Mouse (Mus musculus): ENCODE measurements around the gene Cd151. TPM values are rescaled to one million over a fixed set of nuclear protein-coding genes. Genes with fewer than 3 reads are reported as not detected.

The Cd151 gene
- polyA plus RNA-seq, 1 experiment from 2014 or later: 43.8 TPM

GRCm38 (mm10) chr7:141485186-141485585, 18.0 kb downstream of the Cd151 start:
- H3K9me3 ChIP-seq (ENCODE audit: control insufficient read depth, low read length): no peaks in the 10 kb centered on the region
- DNase-seq: no peak
- H3K4me2 ChIP-seq (ENCODE audit: low read length): no peak overlapping the region
- ATAC-seq (ENCODE audit: low FRiP score, low TSS enrichment): no peak
- peaks cover 20% of the 10 kb centered on the region for H3K4me1 ChIP-seq (ENCODE audit: control insufficient read depth, insufficient read depth, low read length)
- H3K4me3 ChIP-seq (replicated peaks; ENCODE audit: low read depth, low read length): no peak overlapping the region
- no peak overlapping the region for H3K27ac ChIP-seq (replicated peaks; ENCODE audit: low read depth, low read length)
- H3K36me3 ChIP-seq (ENCODE audit: control insufficient read depth, insufficient read depth, low read length): no peaks in the 10 kb centered on the region
- no peaks in the 10 kb centered on the region for H3K27me3 ChIP-seq (ENCODE audit: control insufficient read depth, insufficient read depth, low read length)
- no peak overlapping the region for H3K9ac ChIP-seq (replicated peaks; ENCODE audit: low read length)
- 63% methylated on average over 2 of the region's 2 CpGs for WGBS

GRCm38 (mm10) chr7:141485606-141486005, 18.4 kb downstream of the Cd151 start:
- no peak overlapping the region for H3K4me2 ChIP-seq (ENCODE audit: low read length)
- H3K9ac ChIP-seq (replicated peaks; ENCODE audit: low read length): no peak overlapping the region
- H3K4me3 ChIP-seq (replicated peaks; ENCODE audit: low read depth, low read length): no peak overlapping the region
- H3K27ac ChIP-seq (replicated peaks; ENCODE audit: low read depth, low read length): no peak overlapping the region
- ATAC-seq (ENCODE audit: low FRiP score, low TSS enrichment) (no peak), DNase-seq (no peak)
- H3K9me3 ChIP-seq (ENCODE audit: control insufficient read depth, low read length): no peaks in the 10 kb centered on the region
- H3K27me3 ChIP-seq (ENCODE audit: control insufficient read depth, insufficient read depth, low read length): no peaks in the 10 kb centered on the region
- WGBS: 88% methylated on average over 2 of the region's 2 CpGs
- H3K36me3 ChIP-seq (ENCODE audit: control insufficient read depth, insufficient read depth, low read length): 0 out of 2 replicates have a peak, but pooled peaks cover 2% of the 10 kb centered on the region
- peaks cover 20% of the 10 kb centered on the region for H3K4me1 ChIP-seq (ENCODE audit: control insufficient read depth, insufficient read depth, low read length)

- ATAC-seq (ENCODE audit: low FRiP score, low TSS enrichment) (no peak), DNase-seq (no peak)
- no peak overlapping the region for H3K9ac ChIP-seq (replicated peaks; ENCODE audit: low read length)
- H3K36me3 ChIP-seq (ENCODE audit: control insufficient read depth, insufficient read depth, low read length): 0 out of 2 replicates have a peak, but pooled peaks cover 4% of the 10 kb centered on the region
- H3K27me3 ChIP-seq (ENCODE audit: control insufficient read depth, insufficient read depth, low read length): no peaks in the 10 kb centered on the region
- no peak overlapping the region for H3K27ac ChIP-seq (replicated peaks; ENCODE audit: low read depth, low read length)
- H3K4me1 ChIP-seq (ENCODE audit: control insufficient read depth, insufficient read depth, low read length): peaks cover 16% of the 10 kb centered on the region
- H3K9me3 ChIP-seq (ENCODE audit: control insufficient read depth, low read length): no peaks in the 10 kb centered on the region
- no peak overlapping the region for H3K4me2 ChIP-seq (ENCODE audit: low read length)
- H3K4me3 ChIP-seq (replicated peaks; ENCODE audit: low read depth, low read length): no peak overlapping the region
- WGBS: 90% methylated on average over 1 of the region's 1 CpGs
Measured at GRCm38 (mm10) chr7:141486239-141486638, 19.0 kb downstream of the Cd151 start.

GRCm38 (mm10) chr7:141487141-141487540, 19.9 kb downstream of the Cd151 start:
- no peak overlapping the region for H3K4me3 ChIP-seq (replicated peaks; ENCODE audit: low read depth, low read length)
- H3K4me1 ChIP-seq (ENCODE audit: control insufficient read depth, insufficient read depth, low read length): peaks cover 9% of the 10 kb centered on the region
- no peaks in the 10 kb centered on the region for H3K9me3 ChIP-seq (ENCODE audit: control insufficient read depth, low read length)
- H3K36me3 ChIP-seq (ENCODE audit: control insufficient read depth, insufficient read depth, low read length): peaks cover 8% of the 10 kb centered on the region; the same call in 1 of the 2 replicates
- DNase-seq (no peak), ATAC-seq (ENCODE audit: low FRiP score, low TSS enrichment) (no peak)
- H3K27me3 ChIP-seq (ENCODE audit: control insufficient read depth, insufficient read depth, low read length): no peaks in the 10 kb centered on the region
- H3K4me2 ChIP-seq (ENCODE audit: low read length): no peak overlapping the region
- WGBS: 81% methylated on average over 7 of the region's 7 CpGs
- no peak overlapping the region for H3K9ac ChIP-seq (replicated peaks; ENCODE audit: low read length)
- no peak overlapping the region for H3K27ac ChIP-seq (replicated peaks; ENCODE audit: low read depth, low read length)

GRCm38 (mm10) chr7:141491151-141491550, 24.0 kb downstream of the Cd151 start:
- Histone ChIP-seq H3K4me2 (ENCODE audit: low read length) (no peak overlapping the region), H3K4me3 (replicated peaks; ENCODE audit: low read depth, low read length) (no peak overlapping the region), H3K9me3 (ENCODE audit: control insufficient read depth, low read length) (no peaks in the 10 kb centered on the region), H3K27ac (replicated peaks; ENCODE audit: low read depth, low read length) (no peak overlapping the region), H3K4me1 (ENCODE audit: control insufficient read depth, insufficient read depth, low read length) (no peaks in the 10 kb centered on the region; the same call in 1 of the 2 replicates), H3K9ac (replicated peaks; ENCODE audit: low read length) (no peak overlapping the region), H3K27me3 (ENCODE audit: control insufficient read depth, insufficient read depth, low read length) (no peaks in the 10 kb centered on the region), H3K36me3 (ENCODE audit: control insufficient read depth, insufficient read depth, low read length) (peaks cover 30% of the 10 kb centered on the region; the same call in 1 of the 2 replicates)
- WGBS: 79% methylated on average over 2 of the region's 2 CpGs
- DNase-seq (no peak), ATAC-seq (ENCODE audit: low FRiP score, low TSS enrichment) (no peak)

- no peak for ATAC-seq (ENCODE audit: low FRiP score, low TSS enrichment)
Measured at GRCm38 (mm10) chr7:141492738-141493137, 25.5 kb downstream of the Cd151 start.

GRCm38 (mm10) chr7:141493729-141494128, 26.5 kb downstream of the Cd151 start:
- H3K27me3 ChIP-seq (ENCODE audit: control insufficient read depth, insufficient read depth, low read length): no peaks in the 10 kb centered on the region
- DNase-seq (no peak), ATAC-seq (ENCODE audit: low FRiP score, low TSS enrichment) (no peak)
- WGBS: 92% methylated on average over 1 of the region's 1 CpGs
- no peak overlapping the region for H3K4me2 ChIP-seq (ENCODE audit: low read length)
- H3K4me1 ChIP-seq (ENCODE audit: control insufficient read depth, insufficient read depth, low read length): no peaks in the 10 kb centered on the region
- H3K4me3 ChIP-seq (replicated peaks; ENCODE audit: low read depth, low read length): no peak overlapping the region
- no peak overlapping the region for H3K9ac ChIP-seq (replicated peaks; ENCODE audit: low read length)
- H3K36me3 ChIP-seq (ENCODE audit: control insufficient read depth, insufficient read depth, low read length): peaks cover 39% of the 10 kb centered on the region; the same call in 1 of the 2 replicates
- H3K9me3 ChIP-seq (ENCODE audit: control insufficient read depth, low read length): no peaks in the 10 kb centered on the region
- no peak overlapping the region for H3K27ac ChIP-seq (replicated peaks; ENCODE audit: low read depth, low read length)

More at GRCm38 (mm10) chr7:141492738-141493137, 25.5 kb downstream of the Cd151 start:
- no peak overlapping the region for H3K9ac ChIP-seq (replicated peaks; ENCODE audit: low read length)
- H3K9me3 ChIP-seq (ENCODE audit: control insufficient read depth, low read length): no peaks in the 10 kb centered on the region
- no peaks in the 10 kb centered on the region for H3K4me1 ChIP-seq (ENCODE audit: control insufficient read depth, insufficient read depth, low read length)
- H3K27ac ChIP-seq (replicated peaks; ENCODE audit: low read depth, low read length): no peak overlapping the region
- H3K4me3 ChIP-seq (replicated peaks; ENCODE audit: low read depth, low read length): no peak overlapping the region
- DNase-seq: no peak
- WGBS: 91% methylated on average over 5 of the region's 5 CpGs
- H3K4me2 ChIP-seq (ENCODE audit: low read length): no peak overlapping the region
- no peaks in the 10 kb centered on the region for H3K27me3 ChIP-seq (ENCODE audit: control insufficient read depth, insufficient read depth, low read length)
- H3K36me3 ChIP-seq (ENCODE audit: control insufficient read depth, insufficient read depth, low read length): peaks cover 39% of the 10 kb centered on the region; the same call in 1 of the 2 replicates

- ATAC-seq (ENCODE audit: low FRiP score, low TSS enrichment) (no peak), DNase-seq (no peak)
- 80% methylated on average over 2 of the region's 2 CpGs for WGBS
- Histone ChIP-seq H3K4me3 (replicated peaks; ENCODE audit: low read depth, low read length) (no peak overlapping the region), H3K9ac (replicated peaks; ENCODE audit: low read length) (no peak overlapping the region), H3K9me3 (ENCODE audit: control insufficient read depth, low read length) (no peaks in the 10 kb centered on the region), H3K27me3 (ENCODE audit: control insufficient read depth, insufficient read depth, low read length) (no peaks in the 10 kb centered on the region), H3K4me2 (ENCODE audit: low read length) (no peak overlapping the region), H3K27ac (replicated peaks; ENCODE audit: low read depth, low read length) (no peak overlapping the region), H3K36me3 (ENCODE audit: control insufficient read depth, insufficient read depth, low read length) (peaks cover 49% of the 10 kb centered on the region), H3K4me1 (ENCODE audit: control insufficient read depth, insufficient read depth, low read length) (no peaks in the 10 kb centered on the region)
Measured at GRCm38 (mm10) chr7:141495379-141495778, 28.2 kb downstream of the Cd151 start.

GRCm38 (mm10) chr7:141495940-141496339, 28.7 kb downstream of the Cd151 start:
- DNase-seq (no peak), ATAC-seq (ENCODE audit: low FRiP score, low TSS enrichment) (no peak)
- H3K27ac ChIP-seq (replicated peaks; ENCODE audit: low read depth, low read length): no peak overlapping the region
- no peak overlapping the region for H3K9ac ChIP-seq (replicated peaks; ENCODE audit: low read length)
- H3K27me3 ChIP-seq (ENCODE audit: control insufficient read depth, insufficient read depth, low read length): no peaks in the 10 kb centered on the region
- H3K36me3 ChIP-seq (ENCODE audit: control insufficient read depth, insufficient read depth, low read length): peaks cover 45% of the 10 kb centered on the region
- H3K9me3 ChIP-seq (ENCODE audit: control insufficient read depth, low read length): no peaks in the 10 kb centered on the region
- no peak overlapping the region for H3K4me2 ChIP-seq (ENCODE audit: low read length)
- WGBS: 89% methylated on average over 4 of the region's 4 CpGs
- no peak overlapping the region for H3K4me3 ChIP-seq (replicated peaks; ENCODE audit: low read depth, low read length)
- no peaks in the 10 kb centered on the region for H3K4me1 ChIP-seq (ENCODE audit: control insufficient read depth, insufficient read depth, low read length)
